Mouse (Mus musculus): ENCODE measurements around the gene Gm20388.

The Gm20388 gene

DNA sequence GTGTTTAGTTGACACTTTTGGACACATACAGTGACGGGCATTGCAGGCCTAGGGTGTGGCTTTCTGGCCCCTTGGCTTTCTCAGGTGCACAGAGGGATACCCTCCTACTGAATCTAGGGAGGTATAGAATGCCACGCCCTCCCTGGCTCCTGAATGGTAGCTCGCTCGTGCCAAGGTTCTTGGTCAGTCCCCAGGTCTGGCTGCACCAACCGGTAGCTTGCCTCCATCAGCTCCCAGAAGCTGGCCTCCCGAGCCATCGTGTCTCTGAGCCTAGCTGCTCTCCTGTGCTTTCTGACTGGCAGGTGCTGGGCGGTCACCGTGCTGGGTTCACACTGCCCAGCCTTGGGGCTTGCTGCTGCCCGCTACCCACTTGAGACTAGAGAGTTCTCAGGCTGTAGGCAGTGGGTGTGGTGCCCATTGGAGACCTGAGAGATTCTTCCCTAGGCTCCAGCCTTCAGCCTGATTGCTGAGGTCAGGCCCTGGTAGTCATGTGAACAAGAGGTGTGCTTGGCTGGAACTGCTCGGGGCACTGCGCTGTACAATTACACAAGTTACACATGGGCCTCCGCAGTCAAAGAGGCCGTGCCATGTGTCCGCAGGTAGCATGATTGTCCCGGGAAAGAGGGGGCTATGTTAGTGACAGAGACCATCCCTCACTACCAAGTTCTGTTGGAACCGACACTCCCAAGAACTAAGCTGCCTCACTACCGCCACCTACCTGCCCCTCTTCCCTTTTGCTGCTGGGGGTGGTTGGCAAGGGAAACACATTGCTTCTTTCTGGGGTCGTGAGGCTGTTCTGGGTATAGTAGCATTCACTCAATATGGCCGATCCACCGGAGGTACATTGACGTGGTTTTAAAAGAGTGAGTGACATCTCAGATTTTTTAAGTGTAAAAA, 651.1 kb downstream of the Gm20388 start:
- no peak for DNase-seq (ENCODE audit: extremely low read depth, insufficient read length, low spot score)

DNA sequence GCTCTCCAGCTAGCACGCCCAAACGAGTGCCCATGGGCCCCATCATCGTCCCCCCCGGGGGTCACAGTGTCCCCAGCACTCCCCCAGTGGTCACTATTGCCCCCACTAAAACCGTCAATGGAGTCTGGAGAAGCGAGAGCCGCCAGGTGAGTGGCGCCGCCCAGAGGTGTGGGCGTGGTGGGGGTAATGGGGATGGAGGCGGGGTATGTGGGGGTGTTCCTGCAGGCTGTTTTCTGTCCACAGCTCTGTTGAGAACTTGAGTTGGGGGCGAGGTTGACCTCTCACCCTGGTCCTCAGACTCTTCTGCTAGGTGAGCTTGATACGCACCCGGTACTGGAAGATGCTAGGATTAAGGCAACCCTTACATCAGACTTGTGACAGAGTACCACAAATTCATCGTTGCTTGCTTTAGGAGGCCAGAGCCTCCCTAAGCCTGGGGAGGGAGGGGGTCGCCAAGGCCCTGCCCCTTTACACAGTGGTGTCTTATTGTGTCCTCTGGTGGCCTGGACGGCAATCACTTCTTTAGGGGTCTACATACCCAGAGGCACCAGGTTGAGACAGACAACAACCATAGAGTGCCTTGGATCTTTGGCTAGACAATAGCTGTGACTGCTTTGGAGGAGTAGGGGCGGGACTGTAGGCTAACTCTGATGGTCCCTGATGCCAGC, 652.2 kb downstream of the Gm20388 start:
- DNase-seq (ENCODE audit: extremely low read depth, insufficient read length, low spot score), result no peak

DNA sequence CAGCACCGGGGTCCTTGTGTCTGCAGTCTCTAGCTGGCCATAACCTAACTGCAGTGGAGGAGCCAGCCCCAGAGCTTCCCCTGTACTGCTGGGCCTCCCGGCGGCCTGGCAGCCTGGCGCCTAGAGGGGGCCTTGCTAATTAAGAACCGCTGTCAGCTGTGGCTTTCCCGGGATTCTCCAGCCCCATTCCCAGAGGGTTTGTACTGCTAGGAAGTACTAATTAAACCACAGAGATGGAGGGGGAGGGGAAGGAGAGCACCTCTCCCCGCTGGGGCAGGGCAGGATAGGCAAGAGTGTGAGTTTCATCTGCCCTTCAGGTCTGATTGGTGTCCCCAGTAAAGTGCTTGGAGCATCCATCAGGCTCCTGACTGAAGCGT, 652.7 kb downstream of the Gm20388 start:
- peak; percentile 72 for DNase-seq (ENCODE audit: extremely low read depth, insufficient read length, low spot score)

DNA sequence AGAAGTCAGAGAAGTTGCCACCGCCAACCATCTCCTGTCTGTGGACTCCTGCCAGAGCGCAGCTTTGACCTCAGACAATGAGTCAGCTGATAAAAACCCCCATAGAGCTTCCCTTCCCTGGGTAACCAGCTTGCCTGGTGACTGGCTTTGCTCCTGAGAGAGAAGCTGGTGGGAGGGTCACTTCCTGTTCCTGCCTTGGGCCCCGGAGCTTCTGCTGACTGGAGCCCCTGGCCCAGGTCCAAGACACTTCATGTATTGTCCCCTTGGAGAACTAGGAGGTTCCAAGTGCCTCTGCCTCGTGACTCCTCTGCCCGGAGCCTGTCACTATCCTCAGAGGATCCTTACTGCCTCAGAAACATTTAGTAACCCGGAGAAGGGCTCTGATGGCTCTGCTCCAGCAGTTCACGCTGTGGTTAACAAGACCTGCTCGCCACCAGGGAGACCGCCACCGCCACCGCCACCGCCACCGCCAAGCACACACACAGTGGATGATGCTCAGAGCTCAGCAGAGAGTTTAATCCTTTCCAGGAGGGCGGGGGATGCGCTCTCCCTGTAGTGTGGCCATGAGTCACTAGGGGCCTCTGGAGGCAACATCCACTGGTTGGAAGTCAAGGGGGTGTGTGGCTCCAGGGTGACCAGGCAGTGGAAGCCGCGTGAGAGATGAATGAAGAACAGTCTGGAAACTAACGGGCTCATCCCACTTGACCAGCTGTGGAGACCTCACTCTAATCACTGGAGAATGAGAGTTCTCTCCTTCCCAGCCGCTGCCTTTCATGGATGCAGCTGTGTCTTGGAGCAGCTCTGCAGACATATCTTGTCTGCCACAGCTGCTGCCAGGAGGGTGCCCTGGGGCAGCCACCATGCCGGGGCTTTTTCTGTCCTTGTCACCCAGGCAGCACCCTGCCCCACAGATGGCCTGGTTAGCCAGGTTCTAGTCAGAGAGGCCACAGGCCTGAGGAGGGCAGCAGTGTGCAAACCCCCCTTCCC, 653.5 kb downstream of the Gm20388 start:
- DNase-seq (ENCODE audit: extremely low read depth, insufficient read length, low spot score), result peak; percentile 90

DNA sequence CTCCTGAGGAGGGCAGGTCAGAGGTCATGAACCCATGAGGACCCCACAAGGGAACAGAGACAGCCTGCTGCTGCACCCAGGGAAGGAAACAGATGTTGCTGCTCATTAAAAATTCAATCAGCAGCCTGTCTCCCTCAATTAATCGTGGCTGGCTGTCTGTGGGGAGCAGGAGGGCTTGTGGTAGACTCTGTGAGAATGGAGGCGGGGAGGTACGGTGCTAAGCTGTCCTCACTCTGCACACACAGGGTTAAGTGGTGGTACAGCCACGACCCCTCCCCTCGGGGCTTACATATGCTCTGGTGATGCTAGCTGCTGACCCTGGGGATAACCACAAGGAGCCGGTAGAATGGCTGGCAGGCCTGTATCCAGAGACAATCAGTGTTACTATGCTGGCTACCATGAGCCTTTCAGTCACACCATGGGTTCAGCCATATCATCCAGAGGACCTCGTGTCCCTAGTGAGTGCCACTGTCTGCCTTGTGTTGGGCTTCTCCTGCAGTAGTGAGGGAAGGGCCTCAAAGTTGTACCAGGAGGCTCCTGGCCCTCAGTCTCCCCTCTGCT, 654.6 kb downstream of the Gm20388 start:
- DNase-seq (ENCODE audit: extremely low read depth, insufficient read length, low spot score), result no peak

DNA sequence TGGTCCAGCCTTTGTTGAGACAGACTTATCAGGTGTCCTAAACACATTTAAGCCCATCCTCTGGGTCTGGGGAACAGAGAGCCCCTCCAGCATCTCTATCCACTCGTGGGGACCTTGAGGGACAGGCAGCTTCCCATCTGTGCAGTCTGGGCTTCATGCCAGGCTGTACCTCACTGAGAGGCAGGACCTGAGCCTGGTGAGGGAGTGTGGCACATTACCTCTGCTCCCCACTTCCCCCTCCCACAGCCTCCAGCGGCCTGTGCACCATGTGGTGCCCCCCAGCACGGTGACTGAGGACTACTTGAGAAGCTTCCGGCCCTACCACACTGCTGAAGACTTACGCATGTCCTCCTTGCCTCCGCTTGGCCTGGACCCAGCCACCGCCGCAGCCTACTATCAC, 656.0 kb downstream of the Gm20388 start:
- DNase-seq (ENCODE audit: extremely low read depth, insufficient read length, low spot score), result no peak

DNA sequence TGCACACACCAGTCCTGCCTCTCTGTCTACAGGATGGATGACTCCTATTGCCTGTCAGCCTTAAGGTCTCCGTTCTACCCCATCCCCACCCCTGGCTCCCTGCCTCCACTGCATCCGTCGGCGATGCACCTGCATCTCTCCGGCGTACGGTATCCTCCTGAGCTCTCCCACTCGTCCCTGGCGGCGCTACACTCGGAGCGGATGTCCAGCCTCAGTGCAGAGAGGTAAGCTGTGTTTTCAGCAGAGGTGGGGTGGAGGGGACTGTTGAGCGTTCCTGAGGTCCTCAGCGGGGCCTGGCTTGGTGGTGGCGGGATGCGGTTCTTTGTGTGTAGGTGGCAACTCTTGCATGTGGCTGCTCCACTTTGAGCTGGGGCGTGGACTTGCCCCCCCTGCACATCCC, 657.1 kb downstream of the Gm20388 start:
- DNase-seq (ENCODE audit: extremely low read depth, insufficient read length, low spot score), result no peak

DNA sequence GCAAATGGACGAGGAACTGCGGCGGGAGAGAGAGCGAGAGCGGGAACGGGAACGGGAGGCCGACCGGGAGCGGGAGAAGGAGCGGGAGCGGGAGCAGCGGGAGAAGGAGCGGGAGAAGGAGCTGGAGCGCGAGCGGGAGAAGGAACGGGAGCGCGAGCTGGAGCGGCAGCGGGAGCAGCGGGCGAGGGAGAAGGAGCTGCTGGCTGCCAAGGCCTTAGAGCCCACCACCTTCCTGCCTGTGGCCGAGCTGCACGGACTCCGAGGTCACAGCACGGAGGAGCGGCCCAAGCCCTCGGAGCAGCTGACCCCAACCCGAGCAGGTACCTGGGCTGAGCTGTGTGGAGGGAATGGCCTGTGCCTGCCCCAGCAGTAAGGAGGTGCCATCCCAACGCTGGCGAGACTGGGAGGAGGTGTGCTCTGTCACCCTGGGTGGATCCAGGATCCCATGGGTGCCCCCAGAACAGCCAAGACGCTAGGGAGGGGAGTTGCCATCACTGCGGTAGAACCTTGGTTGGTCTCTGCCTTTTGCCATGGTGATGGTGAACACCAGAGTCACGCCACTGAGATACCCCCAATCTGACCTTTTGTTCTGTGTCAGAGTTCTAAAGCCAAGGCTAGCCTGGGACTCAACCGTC, 657.6 kb downstream of the Gm20388 start:
- no peak for DNase-seq (ENCODE audit: extremely low read depth, insufficient read length, low spot score)

DNA sequence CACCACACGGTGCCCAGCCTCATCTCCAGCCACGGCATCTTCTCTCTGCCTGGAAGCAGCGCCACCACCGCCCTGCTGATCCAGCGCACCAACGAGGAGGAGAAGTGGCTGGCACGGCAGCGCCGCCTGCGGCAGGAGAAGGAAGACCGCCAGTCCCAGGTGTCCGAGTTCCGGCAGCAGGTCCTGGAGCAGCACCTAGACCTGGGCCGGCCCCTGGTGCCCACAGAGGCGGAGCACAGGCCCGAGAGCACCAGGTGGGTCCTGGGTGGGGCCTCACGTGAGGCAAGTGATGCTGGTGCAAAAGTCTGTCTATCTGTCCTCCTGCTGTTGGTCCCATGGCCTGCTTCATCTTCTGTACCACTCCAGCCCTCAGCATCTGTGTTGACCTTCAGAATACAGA, 658.5 kb downstream of the Gm20388 start:
- DNase-seq (ENCODE audit: extremely low read depth, insufficient read length, low spot score), result no peak

DNA sequence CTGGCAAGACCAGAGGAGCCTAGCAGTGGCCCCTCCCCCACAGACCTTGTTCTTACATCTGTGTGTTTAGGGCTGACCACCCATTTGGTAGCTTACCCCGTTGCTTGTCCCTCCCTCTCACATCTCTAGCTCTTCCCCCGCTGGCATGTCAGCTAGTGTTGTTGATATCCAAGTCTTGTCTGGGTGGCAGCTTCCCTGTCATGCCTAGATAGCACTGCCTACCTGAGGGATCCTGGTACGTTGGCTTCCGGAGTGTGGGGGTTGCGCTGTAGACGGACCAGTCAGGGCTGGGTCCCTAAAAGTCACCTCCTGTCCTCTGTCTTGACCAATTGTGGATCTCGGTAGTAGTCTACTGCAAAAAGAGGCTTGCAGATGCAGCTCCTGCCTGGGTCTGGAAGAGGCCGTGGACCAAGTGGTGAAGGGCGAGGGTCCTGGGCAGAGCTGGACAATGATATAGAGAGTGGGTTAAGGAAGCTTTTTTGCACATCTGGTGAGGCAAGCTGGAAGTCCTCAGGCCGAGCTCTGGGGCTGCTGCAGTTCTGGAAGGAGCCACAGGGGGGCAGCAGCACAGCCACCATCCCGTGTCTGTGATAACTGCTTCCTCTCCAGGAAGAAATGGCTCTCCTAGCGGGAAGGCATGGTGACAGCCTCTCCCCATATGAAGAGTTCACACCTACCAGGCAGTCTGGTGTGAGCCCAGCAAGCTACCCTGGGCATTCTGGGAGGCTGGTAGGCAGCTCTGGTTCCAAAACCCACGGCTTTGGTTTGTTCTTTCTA, 659.5 kb downstream of the Gm20388 start:
- peak; percentile 57 for DNase-seq (ENCODE audit: extremely low read depth, insufficient read length, low spot score)

DNA sequence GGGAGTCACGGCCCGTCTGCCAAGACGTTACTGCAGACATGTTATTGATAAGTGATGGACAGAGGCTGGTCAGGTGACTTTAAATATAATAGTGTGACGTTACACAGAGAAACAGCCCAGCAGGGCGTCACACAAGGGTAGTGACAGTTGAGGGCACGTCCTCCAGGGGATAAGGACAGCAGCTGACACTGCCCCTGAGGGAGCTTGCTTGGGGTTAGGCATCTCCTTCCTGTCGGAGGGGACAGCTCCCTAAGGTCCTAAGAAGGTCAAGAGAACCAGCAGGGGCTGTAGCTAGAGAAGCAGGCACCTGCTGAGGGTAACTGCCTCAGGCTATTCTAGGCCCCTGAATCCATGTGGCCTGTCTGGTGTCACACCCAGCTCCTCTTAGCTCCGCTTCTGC, 660.9 kb downstream of the Gm20388 start:
- DNase-seq (ENCODE audit: extremely low read depth, insufficient read length, low spot score), result no peak

DNA sequence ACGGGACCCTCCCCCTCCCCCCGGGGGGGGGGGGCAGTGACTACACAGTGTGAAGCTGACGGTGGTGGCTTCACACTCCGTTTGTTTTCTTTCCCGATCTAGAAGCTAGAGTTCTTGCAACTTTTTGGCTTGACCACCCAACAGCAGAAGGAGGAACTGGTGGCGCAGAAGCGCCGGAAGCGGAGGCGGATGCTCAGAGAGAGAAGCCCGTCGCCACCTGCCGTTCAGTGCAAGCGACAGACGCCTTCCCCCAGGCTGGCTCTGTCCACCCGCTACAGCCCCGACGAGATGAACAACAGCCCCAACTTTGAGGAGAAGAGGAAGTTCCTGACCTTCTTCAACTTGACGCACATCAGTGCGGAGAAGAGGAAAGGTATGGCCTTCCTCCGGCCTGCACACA, 661.9 kb downstream of the Gm20388 start:
- no peak for DNase-seq (ENCODE audit: extremely low read depth, insufficient read length, low spot score)

DNA sequence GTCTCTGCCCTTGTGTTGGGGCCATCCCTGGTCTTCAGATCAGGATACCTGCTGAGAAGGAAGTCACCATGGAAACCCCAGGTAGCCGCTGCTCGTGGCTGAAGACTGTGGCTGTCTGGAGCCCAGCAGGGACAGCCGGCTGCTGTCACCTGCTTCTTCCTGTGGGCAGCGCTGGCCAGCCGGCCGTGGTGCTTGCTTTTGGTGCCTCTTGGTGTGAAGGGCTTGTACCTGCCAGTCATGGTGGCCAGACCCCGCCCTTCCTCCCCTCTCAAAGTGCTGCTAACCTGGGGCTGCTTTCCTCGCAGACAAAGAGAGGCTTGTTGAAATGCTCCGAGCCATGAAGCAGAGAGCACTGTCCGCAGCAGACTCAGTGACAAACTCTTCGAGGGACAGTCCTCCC, 663.2 kb downstream of the Gm20388 start:
- DNase-seq (ENCODE audit: extremely low read depth, insufficient read length, low spot score), result no peak

DNA sequence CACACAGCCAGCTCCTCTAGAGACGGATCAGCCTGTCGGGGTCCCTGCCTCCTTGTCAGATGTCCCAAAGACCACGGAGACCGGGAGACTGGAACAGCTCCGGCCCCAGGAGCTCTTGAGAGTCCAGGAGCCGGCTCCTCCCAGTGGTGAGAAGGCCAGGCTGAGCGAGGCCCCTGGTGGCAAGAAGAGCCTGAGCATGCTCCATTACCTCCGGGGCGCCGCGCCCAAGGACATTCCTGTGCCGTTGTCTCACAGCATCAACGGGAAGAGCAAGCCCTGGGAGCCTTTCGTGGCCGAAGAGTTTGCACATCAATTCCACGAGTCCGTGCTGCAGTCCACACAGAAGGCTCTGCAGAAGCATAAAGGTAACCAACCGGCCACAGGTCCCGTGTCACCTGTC, 664.3 kb downstream of the Gm20388 start:
- DNase-seq (ENCODE audit: extremely low read depth, insufficient read length, low spot score), result peak; percentile 47

DNA sequence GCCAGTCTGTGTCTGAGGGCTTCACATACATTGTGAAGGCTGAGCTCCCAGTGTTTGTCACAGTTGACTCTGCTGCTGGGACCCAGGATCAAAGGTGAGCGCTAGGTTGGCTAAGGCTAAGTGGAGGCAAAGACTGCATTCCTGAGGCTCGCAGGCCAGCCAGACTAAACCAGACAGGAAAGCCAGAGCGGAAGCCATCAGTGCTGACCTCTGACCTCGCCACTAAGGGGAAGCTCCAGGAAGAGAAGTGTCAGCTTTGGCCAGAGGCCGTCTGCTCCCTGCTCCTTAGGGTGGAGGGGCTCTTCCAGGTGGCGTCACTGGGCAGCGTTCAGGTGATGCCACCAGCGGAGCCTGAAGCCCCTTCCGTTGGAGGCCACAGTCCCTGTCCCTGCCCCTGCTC, 665.2 kb downstream of the Gm20388 start:
- DNase-seq (ENCODE audit: extremely low read depth, insufficient read length, low spot score), result no peak

DNA sequence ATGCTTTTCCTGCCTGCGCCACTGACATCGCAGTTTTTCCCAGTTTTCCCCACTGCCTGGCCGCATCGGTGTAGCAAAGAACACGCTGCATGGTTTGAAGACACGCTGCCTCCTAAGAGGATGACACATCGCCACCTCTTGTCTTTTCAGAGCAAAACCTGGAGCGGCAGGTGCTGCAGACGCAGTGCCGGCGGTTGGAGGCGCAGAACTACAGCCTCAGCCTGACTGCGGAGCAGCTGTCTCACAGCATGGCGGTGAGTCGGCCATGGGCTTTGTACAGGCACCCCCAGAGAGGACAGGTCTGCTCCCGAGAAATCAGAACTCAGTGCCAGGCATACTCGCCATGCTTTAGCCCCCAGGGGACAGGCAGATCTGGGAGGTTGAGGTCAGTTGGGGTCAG, 667.2 kb downstream of the Gm20388 start:
- no peak for DNase-seq (ENCODE audit: extremely low read depth, insufficient read length, low spot score)

DNA sequence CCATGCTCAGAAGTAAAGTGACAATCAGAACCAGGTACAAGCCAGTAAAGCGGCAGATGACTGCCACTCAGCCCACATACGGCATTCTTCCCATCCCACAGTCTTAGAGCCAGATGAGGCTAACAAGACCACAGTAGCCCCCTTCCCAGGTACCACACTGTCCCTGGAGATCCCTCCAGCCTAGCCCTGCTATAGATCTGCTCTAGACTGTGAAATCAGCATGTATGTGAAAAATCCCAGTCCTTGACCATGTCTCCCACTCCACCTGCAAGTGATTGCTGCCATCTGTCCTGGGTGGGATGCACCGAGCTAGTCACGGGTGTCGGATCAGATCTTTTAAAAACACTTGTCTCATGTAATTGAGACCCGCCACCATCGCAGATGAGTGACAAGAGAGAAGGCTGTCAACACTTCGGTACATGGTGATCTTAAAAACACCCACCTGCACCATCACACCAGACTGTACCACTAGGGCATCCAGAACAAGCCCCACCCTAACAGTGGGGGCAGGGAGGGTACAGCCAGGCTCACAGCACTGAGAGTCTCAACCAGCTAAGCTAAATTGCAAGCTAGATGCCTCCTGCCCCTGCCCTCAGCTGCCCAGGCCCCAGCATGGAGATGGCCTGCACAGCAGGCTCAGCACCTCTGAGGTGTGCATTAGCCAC, 669.8 kb downstream of the Gm20388 start:
- DNase-seq (ENCODE audit: extremely low read depth, insufficient read length, low spot score), result no peak

DNA sequence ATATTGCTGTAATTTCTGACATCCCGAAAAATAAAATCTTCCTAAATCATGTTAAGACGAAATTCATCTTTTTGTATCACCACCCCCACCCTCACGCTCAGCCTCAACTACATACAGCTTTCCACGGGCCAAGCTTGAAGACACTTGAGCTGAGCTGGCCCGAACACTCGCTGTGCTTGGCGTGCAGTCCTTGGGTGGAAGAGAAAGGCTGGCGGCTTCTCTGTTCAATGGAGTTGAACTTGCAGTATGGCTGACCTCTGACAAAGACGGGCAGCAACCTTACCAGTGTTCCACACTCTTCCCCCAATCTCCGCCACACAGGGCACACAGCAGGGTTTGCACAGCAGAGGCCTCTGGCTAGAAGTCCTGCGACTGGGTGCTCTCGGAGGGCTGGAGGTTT, 670.7 kb downstream of the Gm20388 start:
- DNase-seq (ENCODE audit: extremely low read depth, insufficient read length, low spot score), result no peak

DNA sequence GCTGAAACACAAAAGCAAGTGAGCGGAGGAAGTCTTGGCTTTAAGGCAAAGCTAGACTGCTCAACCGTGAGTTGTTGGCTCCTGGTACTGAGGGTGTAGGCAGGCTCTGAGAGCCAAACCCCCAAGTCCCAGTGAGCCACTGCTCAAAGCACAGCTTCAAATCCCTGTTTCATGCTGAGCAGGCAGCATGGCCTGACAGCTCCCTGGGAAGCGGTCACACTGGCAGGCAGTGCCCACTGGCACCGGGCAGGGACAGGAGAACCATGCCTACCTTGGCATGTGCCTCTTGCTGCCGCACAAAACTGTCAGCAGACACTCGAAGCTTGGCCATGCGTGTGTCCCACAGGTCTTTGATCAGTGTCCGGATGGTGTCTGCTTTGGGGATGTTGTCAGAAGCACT, 671.2 kb downstream of the Gm20388 start:
- DNase-seq (ENCODE audit: extremely low read depth, insufficient read length, low spot score), result no peak

All from 3134 (cell line).